20 mouse cellular contexts compared by ENCODE assay signal in the genomic region with DNA sequence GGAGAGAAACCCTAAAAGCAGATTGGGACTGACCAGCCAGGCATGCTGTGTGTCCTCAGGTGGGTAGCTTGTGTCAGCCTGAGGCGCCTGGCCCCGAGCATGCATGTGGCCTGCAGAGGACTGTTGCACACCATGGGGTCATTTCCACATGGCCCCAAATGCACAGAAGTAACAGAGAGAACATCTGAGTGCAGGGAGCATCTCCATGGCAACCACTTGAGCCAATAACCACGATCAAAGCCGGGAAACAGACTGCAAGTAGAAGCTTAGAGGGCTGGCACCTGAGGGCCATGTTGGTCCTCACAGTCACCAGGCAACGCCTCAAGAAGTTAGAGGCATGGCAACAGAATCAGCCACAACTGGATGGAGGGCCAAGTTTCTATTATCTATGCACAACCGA.
DNase-seq lines count a peak whose midpoint lies in the region; ATAC-seq and TF ChIP-seq lines count a peak whose summit lies in the region.
"Had no signal": no experiment of that assay in that cellular context is flagged by ENCODE, and none has a peak within 500 bp of the region (broad histone marks: within the 10 kb centered on the region; RNA-seq: fewer than 3 reads in every experiment).

No protein-coding gene starts in this region.

- intact Hi-C loops in left cerebral cortex, postnatal 36 days (cut with DNase I), result no loop called here

- DNase-seq in forebrain, postnatal 0 days, result peak; percentile 23
- no peak for DNase-seq in forebrain, embryonic 11.5 days (ENCODE audit: low spot score)
- DNase-seq in brain, embryonic 14.5 days (ENCODE audit: low read depth), result peak; percentile 69
- peak; percentile 53 for DNase-seq in limb, embryonic 11.5 days (ENCODE audit: low spot score)
- DNase-seq in retina, embryonic 14.5 days (ENCODE audit: low spot score), result peak; percentile 38
- no peak for DNase-seq in lung, postnatal 0 days (ENCODE audit: low spot score)
- no peak for DNase-seq in left cerebral cortex, postnatal 36 days (ENCODE audit: low spot score in 2 of 2)
- DNase-seq: adrenal gland, adult 2 months; cerebellum, postnatal 10 days; gastrocnemius, postnatal 10 days; heart, adult 18-20 months; heart, postnatal 4 days; kidney, adult 18-20 months; thymus, adult 18-20 months; thymus, postnatal 4 days had no signal

- peak; percentile 18; the same call in 1 of the 2 replicates for ATAC-seq in forebrain, postnatal 0 days
- ATAC-seq in forebrain, embryonic 11.5 days (replicated peaks; ENCODE audit: low FRiP score), result no peak
- ATAC-seq in limb, embryonic 11.5 days (ENCODE audit: insufficient number of reproducible peaks, low FRiP score, low TSS enrichment, low read depth), result no peak
- no peak for ATAC-seq in lung, postnatal 0 days

- H3K9ac ChIP-seq in forebrain, postnatal 0 days, result no peak overlapping the region
- H3K9ac ChIP-seq in forebrain, embryonic 11.5 days (ENCODE audit: low read length), result no peak overlapping the region
- H3K9ac ChIP-seq in limb, embryonic 11.5 days (ENCODE audit: low read length), result no peak overlapping the region
- no peak overlapping the region for H3K9ac ChIP-seq in lung, postnatal 0 days (replicated peaks; ENCODE audit: low read depth)
- H3K9ac ChIP-seq: limb, embryonic 15.5 days; liver, embryonic 15.5 days; neural tube, embryonic 12.5 days; stomach, embryonic 15.5 days had no signal

- no peak overlapping the region for H3K4me3 ChIP-seq in forebrain, postnatal 0 days (ENCODE audit: low read depth, low read length)
- H3K4me3 ChIP-seq in forebrain, embryonic 11.5 days (ENCODE audit: low read depth, low read length), result no peak overlapping the region
- H3K4me3 ChIP-seq in limb, embryonic 11.5 days (ENCODE audit: low read depth, low read length), result no peak overlapping the region
- no peak overlapping the region for H3K4me3 ChIP-seq in lung, postnatal 0 days (ENCODE audit: low read depth, low read length)
- H3K4me3 ChIP-seq: limb, embryonic 15.5 days; liver, embryonic 15.5 days; neural tube, embryonic 12.5 days; stomach, embryonic 15.5 days had no signal

- H3K27me3 ChIP-seq in forebrain, postnatal 0 days (ENCODE audit: insufficient read depth, low read length), result no peaks in the 10 kb centered on the region; the same call in 1 of the 2 replicates
- no peaks in the 10 kb centered on the region for H3K27me3 ChIP-seq in forebrain, embryonic 11.5 days (ENCODE audit: control insufficient read depth, insufficient read depth, low read length)
- no peaks in the 10 kb centered on the region for H3K27me3 ChIP-seq in limb, embryonic 11.5 days (ENCODE audit: control insufficient read depth, insufficient read depth, low read length)
- no peaks in the 10 kb centered on the region for H3K27me3 ChIP-seq in lung, postnatal 0 days (replicated peaks; ENCODE audit: insufficient read depth, low read length)
- H3K27me3 ChIP-seq: liver, embryonic 15.5 days; neural tube, embryonic 12.5 days; stomach, embryonic 15.5 days had no signal

- H3K4me1 ChIP-seq in forebrain, postnatal 0 days (ENCODE audit: insufficient read depth), result peaks cover 4% of the 10 kb centered on the region; the same call in 1 of the 2 replicates
- peaks cover 7% of the 10 kb centered on the region for H3K4me1 ChIP-seq in forebrain, embryonic 11.5 days (replicated peaks; ENCODE audit: control insufficient read depth, insufficient read depth, low read length)
- peaks cover 28% of the 10 kb centered on the region for H3K4me1 ChIP-seq in limb, embryonic 11.5 days (ENCODE audit: control insufficient read depth, insufficient read depth, low read length)
- no peaks in the 10 kb centered on the region for H3K4me1 ChIP-seq in lung, postnatal 0 days (ENCODE audit: insufficient read depth, low read depth, low read length)
- H3K4me1 ChIP-seq: liver, embryonic 15.5 days; stomach, embryonic 15.5 days had no signal

- no peak overlapping the region for H3K27ac ChIP-seq in forebrain, postnatal 0 days (ENCODE audit: low read depth, low read length)
- H3K27ac ChIP-seq in forebrain, embryonic 11.5 days (ENCODE audit: low read depth, low read length), result no peak overlapping the region
- no peak overlapping the region for H3K27ac ChIP-seq in limb, embryonic 11.5 days (replicated peaks; ENCODE audit: low read depth, low read length)
- no peak overlapping the region for H3K27ac ChIP-seq in lung, postnatal 0 days (ENCODE audit: low read length)
- H3K27ac ChIP-seq: kidney, postnatal 0 days; limb, embryonic 15.5 days; liver, embryonic 15.5 days; neural tube, embryonic 12.5 days; stomach, embryonic 15.5 days had no signal

- 38% methylated on average over 6 of the region's 6 CpGs for WGBS in forebrain, postnatal 0 days
- WGBS in forebrain, embryonic 11.5 days, result 36% methylated on average over 6 of the region's 6 CpGs
- WGBS in limb, embryonic 11.5 days, result 39% methylated on average over 6 of the region's 6 CpGs
- 38% methylated on average over 6 of the region's 6 CpGs for WGBS in lung, postnatal 0 days

- TF ChIP-seq CTCF in forebrain, postnatal 0 days (IDR thresholded peaks at IDR 0.05; ENCODE audit: low read depth), result no peak
- TF ChIP-seq CTCF in brain, embryonic 14.5 days (IDR thresholded peaks at IDR 0.05; ENCODE audit: borderline replicate concordance, extremely low read depth, insufficient read depth, insufficient read length), result no peak
- TF ChIP-seq CTCF in lung, postnatal 0 days (IDR thresholded peaks at IDR 0.05), result no peak

- TF ChIP-seq POLR2A in brain, embryonic 14.5 days (IDR thresholded peaks at IDR 0.05; ENCODE audit: borderline replicate concordance, extremely low read depth, insufficient read depth, insufficient read length, poor library complexity, severe bottlenecking), result no peak

- H3K9me3 ChIP-seq in forebrain, postnatal 0 days (ENCODE audit: low read length), result no peaks in the 10 kb centered on the region
- no peaks in the 10 kb centered on the region for H3K9me3 ChIP-seq in forebrain, embryonic 11.5 days (ENCODE audit: control insufficient read depth, low read length)
- H3K9me3 ChIP-seq in limb, embryonic 11.5 days (ENCODE audit: control insufficient read depth, low read length), result no peaks in the 10 kb centered on the region
- H3K9me3 ChIP-seq in lung, postnatal 0 days (ENCODE audit: low read length), result no peaks in the 10 kb centered on the region
- H3K9me3 ChIP-seq: limb, embryonic 15.5 days; liver, embryonic 15.5 days; neural tube, embryonic 12.5 days; stomach, embryonic 15.5 days had no signal

- H3K36me3 ChIP-seq in forebrain, postnatal 0 days (ENCODE audit: insufficient read depth), result no peaks in the 10 kb centered on the region; the same call in 1 of the 2 replicates
- H3K36me3 ChIP-seq in forebrain, embryonic 11.5 days (ENCODE audit: control insufficient read depth, insufficient read depth, low read length), result no peaks in the 10 kb centered on the region
- no peaks in the 10 kb centered on the region for H3K36me3 ChIP-seq in limb, embryonic 11.5 days (ENCODE audit: control insufficient read depth, insufficient read depth, low read length)
- H3K36me3 ChIP-seq in lung, postnatal 0 days (ENCODE audit: insufficient read depth, low read length), result no peaks in the 10 kb centered on the region
- H3K36me3 ChIP-seq: limb, embryonic 15.5 days; liver, embryonic 15.5 days; neural tube, embryonic 12.5 days; stomach, embryonic 15.5 days had no signal

- no peak for TF ChIP-seq EP300 in lung, postnatal 0 days (IDR thresholded peaks at IDR 0.05)

- H3K4me2 ChIP-seq in forebrain, postnatal 0 days (ENCODE audit: low read depth), result no peak overlapping the region
- H3K4me2 ChIP-seq in forebrain, embryonic 11.5 days (ENCODE audit: low read depth, low read length, severe bottlenecking), result no peak overlapping the region
- no peak overlapping the region for H3K4me2 ChIP-seq in limb, embryonic 11.5 days (ENCODE audit: low read depth, severe bottlenecking)
- no peak overlapping the region for H3K4me2 ChIP-seq in lung, postnatal 0 days (replicated peaks; ENCODE audit: low read depth, low read length)
- H3K4me2 ChIP-seq: limb, embryonic 15.5 days; liver, embryonic 15.5 days; neural tube, embryonic 12.5 days; stomach, embryonic 15.5 days had no signal

Comparison
In these comparisons a context has a peak if more than half of its experiments do, and no peak if none do; other contexts are left out.
1. DNase-seq: peak in forebrain, postnatal 0 days (single experiment), brain, embryonic 14.5 days (single experiment), limb, embryonic 11.5 days (single experiment) and retina, embryonic 14.5 days (single experiment); none in forebrain, embryonic 11.5 days (single experiment), lung, postnatal 0 days (single experiment) and left cerebral cortex, postnatal 36 days (0 of 2).